Mouse (Mus musculus): Measurements from ENCODE around the gene Agpat1.

GRCm38 (mm10) chr17:34630761-34631301, 26.8 kb downstream of the Agpat1 start:
- TF ChIP-seq CTCF (IDR thresholded peaks at IDR 0.05) (no peak), EP300 (IDR thresholded peaks at IDR 0.05) (no peak)
